Mouse (Mus musculus) stomach, embryonic 16.5 days (tissue): ENCODE data around the gene Aar2. TPM values are rescaled to one million over a fixed set of nuclear protein-coding genes. Genes with fewer than 3 reads are reported as not detected.

ENCODE experiments used
- ATAC-seq: fragments of 200-750 bp; cut with Nextera tagmentation; 2 replicates; pipeline ENCODE4 v1.8.0; 2017; ENCODE audit warnings: moderate number of reproducible peaks, moderate TSS enrichment; ENCODE audit not compliant: insufficient read depth, low FRiP score
- H3K27ac ChIP-seq: fragments of 300-500 bp; sonication (generic); 2 replicates; pipeline ENCODE4 v1.5.1; 2014; ENCODE audit warnings: low read length
- H3K27me3 ChIP-seq: fragments of 300-500 bp; sonication (generic); 2 replicates; pipeline ENCODE4 v1.6.1; 2014; ENCODE audit warnings: low read length, control low read depth, mixed read lengths; ENCODE audit not compliant: control insufficient read depth, insufficient read depth
- H3K36me3 ChIP-seq: fragments of 300-500 bp; sonication (generic); 2 replicates; pipeline ENCODE4 v1.6.1; 2014; ENCODE audit warnings: low read length; ENCODE audit not compliant: control insufficient read depth, insufficient read depth
- H3K4me1 ChIP-seq: fragments of 300-500 bp; sonication (generic); 2 replicates; pipeline ENCODE4 v1.6.1; 2014; ENCODE audit warnings: low read length, control low read depth, mixed read lengths; ENCODE audit not compliant: control insufficient read depth, insufficient read depth
- H3K4me2 ChIP-seq: fragments of 300-500 bp; sonication (generic); 2 replicates; pipeline ENCODE4 v1.6.1; 2014; ENCODE audit warnings: low read depth, low read length, mixed read lengths
- H3K4me3 ChIP-seq: fragments of 300-500 bp; sonication (generic); replicated peaks from 2 replicates; pipeline ENCODE4 v1.5.1; 2014; ENCODE audit warnings: mild to moderate bottlenecking, low read length
- H3K9ac ChIP-seq: fragments of 300-500 bp; sonication (generic); 2 replicates; pipeline ENCODE4 v1.6.1; 2014; ENCODE audit warnings: low read length
- H3K9me3 ChIP-seq: fragments of 300-500 bp; sonication (generic); replicated peaks from 2 replicates; pipeline ENCODE4 v1.6.1; 2016; ENCODE audit warnings: low read length, control low read depth; ENCODE audit not compliant: control insufficient read depth
- WGBS: fragments of 180-500 bp; shearing (Covaris S2); extraction: QIAGEN DNeasy Blood & Tissue Kit; methylation state at CpG from one replicate; pipeline ENCODE4 v1.1.7; 2014; 5-methylcytosine and 5-hydroxymethylcytosine counted together
- polyA plus RNA-seq: library from polyadenylated mRNA; unstranded; fragments of >200 nt; fragmentation: Nextera tagmentation; extraction: Ambion mirVana; gene quantifications from 2 replicates; pipeline ENCODE4 v1.2.1, GENCODE M21; 2015

The Aar2 gene
- polyA plus RNA-seq, 1 experiment from 2014 or later = 30.5 TPM

DNA sequence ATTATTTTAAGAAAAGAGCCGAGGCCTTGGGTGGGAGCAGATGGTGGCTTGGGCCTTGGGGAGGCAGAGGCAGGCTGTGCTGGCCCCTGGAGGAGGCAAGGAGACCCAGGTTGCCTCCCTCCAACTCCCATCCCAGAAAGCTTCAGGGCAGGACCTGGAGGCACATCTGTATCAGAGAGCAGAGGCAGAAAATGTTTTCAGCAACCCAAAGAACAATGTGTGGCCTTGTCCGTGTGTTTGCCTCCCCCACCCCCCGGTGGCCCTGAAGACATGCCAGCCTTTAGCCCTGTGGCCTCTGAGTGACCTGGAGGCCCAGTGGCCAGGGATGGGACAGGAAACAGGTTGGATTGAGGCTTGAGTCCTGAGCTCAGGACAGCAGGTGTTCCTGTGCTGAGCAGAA lies 57.8 kb downstream of the Aar2 start:
- H3K9ac ChIP-seq = no peak overlapping the region
- H3K4me1 ChIP-seq = no peaks in the 10 kb centered on the region
- no peak overlapping the region for H3K27ac ChIP-seq
- ATAC-seq = no peak
- 52% methylated on average over 3 of the region's 3 CpGs for WGBS
- H3K9me3 ChIP-seq = no peaks in the 10 kb centered on the region
- no peak overlapping the region for H3K4me3 ChIP-seq
- H3K36me3 ChIP-seq = no peaks in the 10 kb centered on the region
- no peak overlapping the region for H3K4me2 ChIP-seq
- peaks cover 1% of the 10 kb centered on the region; the same call in 1 of the 2 replicates for H3K27me3 ChIP-seq

DNA sequence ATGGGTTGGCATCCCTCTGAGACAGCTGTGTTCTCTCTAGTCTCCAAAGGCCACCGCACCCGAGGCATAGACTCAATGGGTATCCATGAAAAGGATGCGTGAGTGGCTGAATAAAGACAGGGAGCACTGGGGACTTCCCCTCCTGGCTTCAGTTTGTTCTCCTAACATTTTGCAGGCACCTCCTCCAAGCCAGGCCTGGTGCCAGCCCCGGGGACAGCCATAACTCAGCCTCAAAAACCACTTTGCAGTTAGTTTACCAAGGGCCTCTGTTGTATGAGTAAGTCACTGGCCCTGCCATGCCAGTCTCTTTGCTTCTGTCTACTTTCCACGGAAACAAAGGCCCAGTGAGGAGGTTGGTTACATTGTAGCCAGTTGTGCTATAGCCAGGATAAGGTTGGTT lies 58.6 kb downstream of the Aar2 start:
- H3K9ac ChIP-seq = no peak overlapping the region
- H3K9me3 ChIP-seq = no peaks in the 10 kb centered on the region
- H3K4me1 ChIP-seq = no peaks in the 10 kb centered on the region
- H3K36me3 ChIP-seq = no peaks in the 10 kb centered on the region
- H3K4me3 ChIP-seq = no peak overlapping the region
- H3K4me2 ChIP-seq = no peak overlapping the region
- ATAC-seq = no peak
- no peak overlapping the region for H3K27ac ChIP-seq
- 75% methylated on average over 5 of the region's 5 CpGs for WGBS
- peaks cover 3% of the 10 kb centered on the region; the same call in 1 of the 2 replicates for H3K27me3 ChIP-seq

DNA sequence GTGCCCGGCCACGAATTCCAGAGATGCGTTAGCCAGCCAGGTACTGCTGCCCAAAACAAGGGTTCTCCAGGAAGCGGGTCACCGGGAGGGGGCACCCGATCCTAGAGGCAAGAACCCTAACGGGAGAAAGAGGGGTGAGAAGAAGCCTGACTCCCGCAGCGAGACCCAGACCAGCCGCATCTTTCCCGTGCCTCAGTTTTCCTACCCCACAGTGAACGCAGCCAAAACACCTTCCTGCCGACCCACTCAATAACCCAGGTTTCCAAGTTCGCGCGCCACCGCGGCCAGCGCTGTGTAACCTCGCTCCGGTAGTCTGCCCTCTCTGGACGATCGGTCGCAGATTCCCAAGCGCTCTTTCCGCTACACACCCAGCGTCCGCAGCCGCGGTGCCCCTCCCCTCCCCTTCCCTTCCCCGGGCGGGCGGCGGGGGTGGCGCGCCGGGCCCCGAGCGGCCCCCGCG lies 65.7 kb downstream of the Aar2 start:
- H3K27ac ChIP-seq = no peak overlapping the region
- H3K9me3 ChIP-seq = no peaks in the 10 kb centered on the region
- H3K4me3 ChIP-seq = peak overlapping the region; percentile 62
- no peaks in the 10 kb centered on the region for H3K36me3 ChIP-seq
- peaks cover 53% of the 10 kb centered on the region for H3K27me3 ChIP-seq
- ATAC-seq = no peak; the same call in 1 of the 2 replicates
- peak overlapping the region; percentile 95 for H3K4me2 ChIP-seq
- WGBS = 2% methylated on average over 41 of the region's 41 CpGs
- peaks cover 14% of the 10 kb centered on the region for H3K4me1 ChIP-seq
- H3K9ac ChIP-seq = peak overlapping the region; percentile 72

DNA sequence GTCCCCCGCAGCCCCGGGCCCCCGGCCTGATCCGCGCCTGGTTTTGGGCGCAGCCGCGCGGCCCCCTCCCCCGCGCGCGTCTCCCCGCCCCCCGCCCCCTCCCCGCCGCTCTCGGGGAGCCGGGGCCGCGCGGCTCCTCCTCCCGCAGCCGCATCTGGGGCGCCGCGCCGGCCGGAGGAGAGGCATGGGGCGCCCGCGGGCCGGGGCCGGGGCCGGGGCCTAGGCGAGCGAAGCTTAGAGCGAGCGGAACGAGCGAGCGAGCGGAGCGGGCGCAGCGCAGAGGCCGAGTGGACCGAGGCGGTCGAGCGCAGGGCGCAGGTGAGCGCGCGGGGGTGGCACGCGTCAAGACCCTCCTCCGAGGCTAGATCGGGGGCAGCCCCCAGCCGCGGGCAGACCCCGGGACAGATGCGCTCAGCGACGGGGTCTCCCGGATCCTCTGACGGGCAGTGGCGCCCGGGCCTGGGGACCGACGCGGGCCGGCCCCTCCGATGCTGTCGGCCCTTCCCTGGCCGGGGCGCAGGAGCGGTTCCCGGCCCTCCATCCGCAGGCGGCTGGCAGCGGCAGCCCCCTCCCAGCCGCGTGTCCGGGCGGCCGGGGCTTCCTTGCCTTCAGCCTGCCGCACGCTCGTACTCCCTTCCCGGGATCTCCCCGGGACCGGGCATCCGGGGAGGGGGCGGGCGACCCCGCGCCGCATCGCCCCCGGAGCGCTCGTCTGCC lies 66.3 kb downstream of the Aar2 start, which contains the start of gene Dlgap4:
Dlgap4 (plus strand) TSS at position 165 of the 717 bp plus-strand sequence.
- peaks cover 14% of the 10 kb centered on the region for H3K4me1 ChIP-seq
- H3K36me3 ChIP-seq = no peaks in the 10 kb centered on the region
- H3K4me3 ChIP-seq = peak within 1 kb of the TSS; percentile 62
- peak within 1 kb of the TSS; percentile 72 for H3K9ac ChIP-seq
- WGBS = 1% methylated on average over 87 of the region's 103 CpGs
- peak within 1 kb of the TSS; percentile 95 for H3K4me2 ChIP-seq
- H3K27me3 ChIP-seq = peaks cover 56% of the 10 kb centered on the region
- peak; percentile 78 for ATAC-seq
- H3K27ac ChIP-seq = no peak within 1 kb of the TSS
- H3K9me3 ChIP-seq = no peaks in the 10 kb centered on the region

DNA sequence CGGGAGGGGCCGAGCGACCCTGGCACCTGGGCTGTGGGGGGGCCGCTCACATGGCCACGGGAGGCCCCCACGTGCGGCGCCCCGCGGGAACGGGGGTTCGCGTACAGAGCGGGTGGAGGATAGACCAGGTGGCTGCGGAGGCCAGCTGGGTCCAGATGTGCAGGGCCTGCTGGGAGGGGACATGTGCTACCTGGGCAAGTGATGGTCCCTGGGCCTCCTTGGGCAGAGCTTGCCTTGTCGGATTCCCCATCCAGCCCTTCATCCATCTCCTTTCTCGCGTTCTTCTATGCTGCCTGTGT lies 66.8 kb downstream of the Aar2 start:
- peaks cover 58% of the 10 kb centered on the region for H3K27me3 ChIP-seq
- peak overlapping the region; percentile 72 for H3K9ac ChIP-seq
- H3K27ac ChIP-seq = no peak overlapping the region
- under 1% methylated on average over 18 of the region's 18 CpGs for WGBS
- peak overlapping the region; percentile 95 for H3K4me2 ChIP-seq
- no peak; the same call in 1 of the 2 replicates for ATAC-seq
- H3K4me1 ChIP-seq = peaks cover 14% of the 10 kb centered on the region
- no peaks in the 10 kb centered on the region for H3K36me3 ChIP-seq
- H3K9me3 ChIP-seq = no peaks in the 10 kb centered on the region
- H3K4me3 ChIP-seq = peak overlapping the region; percentile 62

DNA sequence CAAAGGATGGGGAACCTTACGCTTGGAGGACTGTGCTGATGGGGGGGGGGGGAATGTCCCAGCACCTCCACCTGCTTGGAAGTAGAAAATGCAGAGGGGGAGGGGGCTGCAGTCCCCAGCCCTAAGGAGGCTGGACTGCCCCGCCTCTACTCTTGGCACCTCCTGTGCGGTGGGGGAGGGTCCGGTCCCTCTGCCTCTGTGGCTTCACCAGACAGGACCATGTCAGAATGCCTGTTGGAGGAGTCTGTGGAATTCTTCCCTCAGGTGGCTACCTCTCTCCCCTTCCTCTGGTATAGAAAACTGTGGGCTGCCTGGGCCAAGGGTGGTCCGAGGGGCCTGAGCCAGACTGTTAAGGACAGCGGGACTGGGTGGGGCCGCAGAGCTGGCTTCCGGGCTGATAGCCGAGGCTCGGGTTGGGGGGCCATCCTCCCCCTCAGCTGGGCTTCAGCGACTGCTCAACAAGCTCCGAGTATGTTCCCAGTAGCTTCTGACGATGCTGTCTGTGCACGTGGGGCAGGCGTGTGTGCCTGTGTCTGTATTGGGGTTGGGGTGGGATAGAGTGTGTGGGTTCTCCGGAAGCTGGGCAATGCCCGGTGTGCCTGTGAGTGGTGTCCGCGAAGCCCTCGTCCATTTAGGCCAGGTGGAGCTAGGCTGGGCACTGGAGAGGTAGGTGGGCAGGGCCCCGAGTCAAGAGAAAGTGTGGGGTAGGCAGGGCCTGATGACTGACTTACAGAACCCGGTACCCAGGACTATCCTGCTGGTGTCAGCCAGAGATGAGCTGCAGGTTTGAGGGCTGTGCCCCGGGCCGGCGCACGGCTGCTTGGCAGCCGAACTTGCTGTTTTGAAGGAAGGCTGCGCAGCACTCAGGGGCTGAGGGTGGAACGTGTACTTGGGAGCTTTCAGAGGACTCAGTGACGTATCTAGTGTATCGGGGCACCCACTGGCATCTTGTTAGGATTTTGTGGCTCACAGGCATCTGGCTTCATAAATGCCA lies 67.6 kb downstream of the Aar2 start:
- no peak for ATAC-seq
- WGBS = 9% methylated on average over 31 of the region's 31 CpGs
- H3K36me3 ChIP-seq = no peaks in the 10 kb centered on the region
- H3K4me2 ChIP-seq = peak overlapping the region; percentile 95
- H3K27me3 ChIP-seq = peaks cover 58% of the 10 kb centered on the region
- H3K9ac ChIP-seq = no peak overlapping the region
- no peak overlapping the region for H3K27ac ChIP-seq
- peaks cover 14% of the 10 kb centered on the region for H3K4me1 ChIP-seq
- H3K4me3 ChIP-seq = peak overlapping the region; percentile 62
- no peaks in the 10 kb centered on the region for H3K9me3 ChIP-seq

DNA sequence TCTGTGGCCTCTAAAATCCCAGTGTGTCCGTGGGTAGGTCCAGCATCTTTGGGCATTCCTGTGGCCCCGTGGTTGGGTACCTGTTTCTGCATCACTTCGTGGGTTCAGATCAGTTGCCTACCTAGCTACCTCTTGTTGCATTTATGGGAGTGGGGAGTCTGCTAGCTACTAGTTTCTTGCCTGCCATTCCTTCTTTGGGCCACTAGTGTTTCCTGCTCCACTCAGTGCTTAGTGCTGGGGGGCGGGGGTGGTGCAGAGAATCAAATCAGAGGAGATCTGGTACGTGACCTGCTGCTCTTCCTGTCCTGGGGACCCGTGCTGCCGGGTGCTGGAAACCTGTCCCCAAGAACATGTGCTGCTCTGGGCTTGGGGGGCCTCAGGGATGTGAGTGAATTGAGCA lies 69.1 kb downstream of the Aar2 start:
- Histone ChIP-seq H3K36me3 (no peaks in the 10 kb centered on the region), H3K27me3 (peaks cover 55% of the 10 kb centered on the region)
- 70% methylated on average over 7 of the region's 7 CpGs for WGBS

DNA sequence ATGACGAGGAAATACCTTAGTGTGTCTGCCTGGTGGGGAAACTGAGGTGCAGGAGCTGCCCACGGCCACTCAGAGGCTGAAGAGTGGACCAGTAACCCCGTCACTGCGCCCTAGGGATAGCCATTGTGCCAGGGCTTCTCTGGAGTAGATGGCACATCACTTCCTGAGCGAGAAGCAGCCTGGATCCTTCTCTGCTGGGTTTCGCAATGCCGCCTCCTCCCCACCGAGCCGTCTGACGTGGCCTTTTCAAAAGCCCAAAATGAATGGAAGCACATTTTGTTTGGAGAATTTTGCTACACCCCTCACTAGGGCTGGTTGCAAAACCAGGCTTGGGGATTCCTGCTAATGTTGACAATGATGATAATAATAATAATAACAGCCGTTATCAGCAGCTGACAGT lies 70.2 kb downstream of the Aar2 start:
- no peak for ATAC-seq
- peak overlapping the region; percentile 16; the same call in 1 of the 2 replicates for H3K4me2 ChIP-seq
- no peak overlapping the region for H3K27ac ChIP-seq
- peaks cover 14% of the 10 kb centered on the region for H3K4me1 ChIP-seq
- peak overlapping the region; percentile 19; the same call in 1 of the 2 replicates for H3K4me3 ChIP-seq
- peak overlapping the region; percentile 46; the same call in 1 of the 2 replicates for H3K9ac ChIP-seq
- WGBS = 30% methylated on average over 11 of the region's 11 CpGs
- peaks cover 48% of the 10 kb centered on the region for H3K27me3 ChIP-seq
- H3K36me3 ChIP-seq = no peaks in the 10 kb centered on the region
- H3K9me3 ChIP-seq = no peaks in the 10 kb centered on the region

More for the DNA sequence above, 69.1 kb downstream of the Aar2 start:
- Histone ChIP-seq H3K9ac (no peak overlapping the region), H3K4me3 (no peak overlapping the region), H3K27ac (no peak overlapping the region), H3K9me3 (no peaks in the 10 kb centered on the region), H3K4me2 (no peak overlapping the region), H3K4me1 (peaks cover 14% of the 10 kb centered on the region)
- no peak for ATAC-seq
